Mouse (Mus musculus) hindbrain, embryonic 11.5 days (tissue): ENCODE results near the gene Atg4b. TPM values are rescaled to one million over a fixed set of nuclear protein-coding genes. Genes with fewer than 3 reads are reported as not detected.
A peak's percentile ranks its signal among the peaks of the same experiment; 100 is the strongest.
"Not testable (repeated sequence)": the region's sequence is repeated elsewhere in the genome, so short reads cannot be mapped to it uniquely, and the experiment has no call there.

ENCODE experiments used
- ATAC-seq: fragments of 200-750 bp; cut with Nextera tagmentation; 2 replicates; pipeline ENCODE4 v1.8.0; 2017; ENCODE audit warnings: mild to moderate bottlenecking, moderate TSS enrichment, moderate library complexity; ENCODE audit not compliant: low FRiP score
- DNase-seq: peaks from one replicate; pipeline ENCODE4 v3.0.0-alpha.2; 2015; ENCODE audit warnings: low spot score
- H3K27ac ChIP-seq: fragments of 300-500 bp; sonication (generic); 2 replicates; pipeline ENCODE4 v1.5.1; 2014; ENCODE audit warnings: mild to moderate bottlenecking, low read depth, low read length
- H3K27me3 ChIP-seq: fragments of 300-500 bp; sonication (generic); 2 replicates; pipeline ENCODE4 v1.6.1; 2014; ENCODE audit warnings: mild to moderate bottlenecking, low read length, moderate library complexity, mixed read lengths; ENCODE audit not compliant: control insufficient read depth, insufficient read depth
- H3K36me3 ChIP-seq: fragments of 300-500 bp; sonication (generic); 2 replicates; pipeline ENCODE4 v1.6.1; 2014; ENCODE audit warnings: mild to moderate bottlenecking, low read length, moderate library complexity, mixed read lengths; ENCODE audit not compliant: control insufficient read depth, insufficient read depth
- H3K4me1 ChIP-seq: fragments of 300-500 bp; sonication (generic); replicated peaks from 2 replicates; pipeline ENCODE4 v1.6.1; 2014; ENCODE audit warnings: low read length, mixed read lengths; ENCODE audit not compliant: control insufficient read depth, insufficient read depth
- H3K4me2 ChIP-seq: fragments of 300-500 bp; sonication (generic); replicated peaks from 2 replicates; pipeline ENCODE4 v1.6.1; 2014; ENCODE audit warnings: mild to moderate bottlenecking, low read depth, low read length
- H3K4me3 ChIP-seq: fragments of 300-500 bp; sonication (generic); 2 replicates; pipeline ENCODE4 v1.5.1; 2014; ENCODE audit warnings: low read depth, low read length
- H3K9ac ChIP-seq: fragments of 300-500 bp; sonication (generic); 2 replicates; pipeline ENCODE4 v1.6.1; 2014; ENCODE audit warnings: low read depth, low read length
- H3K9me3 ChIP-seq: fragments of 300-500 bp; sonication (generic); 2 replicates; pipeline ENCODE4 v1.6.1; 2016; ENCODE audit warnings: low read length; ENCODE audit not compliant: control insufficient read depth
- WGBS: fragments of 180-500 bp; shearing (Covaris S2); extraction: QIAGEN DNeasy Blood & Tissue Kit; methylation state at CpG from one replicate; pipeline ENCODE4 v1.1.7; 2014; 5-methylcytosine and 5-hydroxymethylcytosine counted together
- polyA plus RNA-seq: library from polyadenylated mRNA; unstranded; fragments of >200 nt; fragmentation: Nextera tagmentation; extraction: Ambion mirVana; gene quantifications from 2 replicates; pipeline ENCODE4 v1.2.1, GENCODE M21; 2014

Gene Atg4b
- polyA plus RNA-seq, 1 experiment from 2014 or later, result 101 TPM

DNA sequence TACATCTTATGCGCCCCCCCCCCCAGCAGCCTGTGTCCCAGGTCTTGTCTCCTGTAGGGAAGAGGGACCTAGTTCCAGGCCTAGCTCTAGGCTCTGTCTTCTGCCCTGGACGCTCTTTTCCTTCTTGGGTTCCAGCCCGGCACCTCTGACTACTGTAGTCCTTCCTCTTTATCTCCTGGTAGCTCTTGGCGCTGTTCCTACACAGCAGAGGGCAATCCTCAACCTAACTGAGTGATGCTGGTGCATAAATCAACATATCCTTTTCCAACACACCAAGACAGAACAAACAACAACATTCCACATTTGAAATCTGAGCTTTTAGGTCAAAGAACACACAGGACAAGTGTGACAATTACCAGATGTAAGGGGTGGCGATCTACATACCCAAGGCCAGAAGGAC, 5.1 kb upstream of the Atg4b start:
- no peaks in the 10 kb centered on the region for H3K36me3 ChIP-seq
- no peaks in the 10 kb centered on the region for H3K9me3 ChIP-seq
- ATAC-seq (no peak), DNase-seq (no peak)
- H3K27me3 ChIP-seq, result no peaks in the 10 kb centered on the region
- H3K9ac ChIP-seq, result no peak overlapping the region
- H3K4me3 ChIP-seq, result no peak overlapping the region
- no peak overlapping the region for H3K27ac ChIP-seq
- 79% methylated on average over 5 of the region's 5 CpGs for WGBS
- H3K4me2 ChIP-seq, result no peak overlapping the region
- H3K4me1 ChIP-seq, result no peaks in the 10 kb centered on the region

DNA sequence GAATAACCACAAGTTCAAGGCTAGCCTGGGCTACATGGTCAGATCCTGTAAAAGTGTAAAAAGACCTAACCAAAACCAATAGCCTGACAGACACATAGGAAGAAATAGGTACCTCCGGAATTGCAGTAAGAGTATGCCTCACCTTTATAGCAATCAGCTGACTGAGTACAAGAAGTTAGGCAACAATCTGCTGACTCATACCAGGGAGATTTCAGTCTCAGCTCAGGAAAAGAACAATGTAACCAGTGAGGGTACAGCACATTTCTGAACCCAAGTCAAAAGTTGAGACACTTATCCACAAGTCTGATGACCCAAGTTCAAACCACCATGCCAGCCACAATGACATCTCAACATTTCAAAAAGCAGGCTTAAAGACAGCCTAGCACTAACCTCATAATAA, 2.8 kb upstream of the Atg4b start:
- H3K4me3 ChIP-seq, result no peak overlapping the region
- ATAC-seq, result no peak
- no peaks in the 10 kb centered on the region for H3K36me3 ChIP-seq
- no peaks in the 10 kb centered on the region for H3K9me3 ChIP-seq
- no peak overlapping the region for H3K9ac ChIP-seq
- no peak overlapping the region for H3K4me2 ChIP-seq
- WGBS, result 97% methylated on average over 1 of the region's 1 CpGs
- DNase-seq, result no peak
- H3K4me1 ChIP-seq, result no peaks in the 10 kb centered on the region
- no peaks in the 10 kb centered on the region for H3K27me3 ChIP-seq
- H3K27ac ChIP-seq, result no peak overlapping the region

DNA sequence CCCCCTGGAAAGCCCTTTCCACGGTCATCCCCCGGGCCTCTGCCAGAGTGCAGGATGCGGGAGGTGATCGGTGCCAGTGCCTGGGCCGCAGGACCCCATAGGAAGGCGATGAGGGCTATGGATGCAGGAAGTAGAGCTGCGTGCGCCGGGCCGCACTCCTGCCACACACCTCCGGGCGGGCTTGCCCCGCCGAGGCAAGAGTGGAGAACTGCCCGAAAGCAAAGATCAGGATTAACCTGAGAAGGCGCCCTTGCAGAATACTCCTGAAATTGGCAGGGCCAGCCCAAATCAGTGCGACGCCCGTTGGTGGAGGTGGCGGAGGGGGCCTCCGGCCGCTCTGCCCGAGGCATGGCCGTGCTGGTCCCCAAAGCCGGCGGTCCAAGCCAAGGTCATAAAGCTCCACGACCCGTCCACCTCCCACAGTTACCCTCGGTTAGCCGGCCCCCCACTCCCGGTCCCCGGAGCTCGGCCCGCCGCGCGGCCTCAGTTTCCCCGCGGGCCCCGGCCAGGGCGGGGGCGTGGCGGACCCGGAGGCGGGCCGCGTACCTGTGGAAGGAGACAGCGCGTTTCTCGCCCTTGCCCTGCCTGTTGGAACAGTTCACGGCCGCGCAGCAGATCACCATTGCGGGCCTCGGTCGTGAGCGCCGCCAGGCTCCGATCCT, 2.7 kb downstream of the Atg4b start:
- H3K4me1 ChIP-seq, result no peaks in the 10 kb centered on the region; the same call in 1 of the 2 replicates
- H3K4me3 ChIP-seq, result peak overlapping the region; percentile 94
- no peaks in the 10 kb centered on the region for H3K9me3 ChIP-seq
- peak overlapping the region; percentile 87 for H3K9ac ChIP-seq
- H3K36me3 ChIP-seq, result no peaks in the 10 kb centered on the region
- no peaks in the 10 kb centered on the region for H3K27me3 ChIP-seq
- peak overlapping the region; percentile 88 for H3K4me2 ChIP-seq
- ATAC-seq (peak; percentile 64), DNase-seq (peak; percentile 65)
- WGBS, result under 1% methylated on average over 46 of the region's 59 CpGs
- H3K27ac ChIP-seq, result peak overlapping the region; percentile 90

DNA sequence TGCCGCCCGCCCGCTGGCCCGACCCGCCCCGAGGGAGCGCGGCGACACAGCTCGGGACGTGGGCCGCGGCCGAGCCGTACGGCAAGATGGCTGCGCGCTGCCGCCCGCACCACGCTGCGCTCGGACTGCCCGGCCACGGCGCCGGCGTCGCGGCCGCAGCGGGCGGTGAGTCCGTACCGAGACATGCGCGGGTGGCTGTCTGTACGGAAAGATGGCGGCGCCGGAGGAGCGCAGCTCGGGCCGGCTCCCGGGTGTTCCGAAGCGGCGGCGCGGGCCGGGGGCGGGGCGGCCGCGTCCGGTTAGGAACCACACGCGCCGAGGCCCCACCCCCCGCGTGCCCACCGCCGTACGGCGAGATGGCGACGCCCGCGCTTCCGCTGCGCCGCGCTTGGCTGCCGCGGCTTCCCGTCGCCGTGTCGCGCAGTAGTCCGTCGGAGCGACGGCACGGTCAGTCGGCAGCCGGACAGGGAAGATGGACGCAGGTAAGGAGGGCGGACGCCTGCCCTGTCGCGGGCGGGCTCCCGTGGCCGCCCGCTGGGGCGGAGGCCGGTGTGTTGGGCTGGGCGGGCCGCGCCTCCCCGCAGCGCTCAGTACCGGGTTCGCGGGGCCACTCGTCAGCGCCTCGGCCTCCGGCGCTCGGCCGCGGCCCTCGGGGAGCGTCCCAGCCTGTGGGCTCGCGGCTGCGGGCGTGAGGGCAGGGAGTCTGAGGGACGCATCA, 3.4 kb downstream of the Atg4b start, which contains the start of gene Thap4:
Thap4 (minus strand) TSS at position 292 of the 718 bp plus-strand sequence.
- Histone ChIP-seq H3K9ac (peak within 1 kb of the TSS; percentile 87), H3K27ac (peak within 1 kb of the TSS; percentile 90), H3K27me3 (no peaks in the 10 kb centered on the region), H3K4me2 (peak within 1 kb of the TSS; percentile 88), H3K9me3 (no peaks in the 10 kb centered on the region), H3K36me3 (no peaks in the 10 kb centered on the region), H3K4me3 (peak within 1 kb of the TSS; percentile 94), H3K4me1 (no peaks in the 10 kb centered on the region; the same call in 1 of the 2 replicates)
- DNase-seq (peak; percentile 90), ATAC-seq (peak; percentile 92)
- 0% methylated on average over 66 of the region's 121 CpGs for WGBS

DNA sequence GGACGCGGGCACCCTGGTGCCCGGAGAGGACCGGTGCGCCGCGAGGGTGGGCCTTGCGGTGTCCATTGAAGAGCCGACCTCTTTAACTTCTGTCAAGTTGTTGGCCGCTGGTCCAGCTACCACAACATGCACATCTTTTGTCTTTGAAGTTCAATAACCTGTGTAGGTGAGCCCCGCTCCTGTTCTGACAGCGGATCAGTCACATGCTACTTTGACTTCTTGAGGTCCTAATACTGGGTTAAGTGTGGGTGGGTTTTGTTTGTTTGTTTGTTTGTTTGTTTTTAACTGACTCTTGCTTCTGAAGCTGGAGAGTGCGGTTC, 4.0 kb downstream of the Atg4b start:
- Histone ChIP-seq H3K36me3 (no peaks in the 10 kb centered on the region), H3K4me3 (peak overlapping the region; percentile 94), H3K9ac (peak overlapping the region; percentile 87), H3K27me3 (no peaks in the 10 kb centered on the region), H3K27ac (peak overlapping the region; percentile 90), H3K4me2 (peak overlapping the region; percentile 47), H3K4me1 (no peaks in the 10 kb centered on the region; the same call in 1 of the 2 replicates), H3K9me3 (no peaks in the 10 kb centered on the region)
- under 1% methylated on average over 13 of the region's 13 CpGs for WGBS
- ATAC-seq (no peak), DNase-seq (no peak)

DNA sequence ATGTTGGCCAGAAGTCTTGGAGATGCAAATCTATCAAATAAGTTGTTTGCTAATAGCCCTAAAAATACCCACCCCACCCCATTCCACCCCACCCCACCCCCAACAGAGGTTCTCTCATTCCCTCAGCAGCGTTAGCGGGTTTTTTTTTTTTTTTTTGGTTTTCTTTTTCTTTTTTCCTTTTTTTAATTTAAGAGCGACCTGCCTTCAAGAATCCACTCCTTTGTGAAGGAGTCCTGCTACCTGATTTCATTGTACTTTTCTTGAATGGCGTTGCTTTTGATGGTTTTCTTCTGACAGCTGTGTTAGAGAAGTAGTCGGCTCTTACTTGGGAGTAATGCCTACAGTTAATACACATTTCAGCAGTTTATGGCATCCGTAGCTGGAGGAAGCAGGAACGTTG, 4.3 kb downstream of the Atg4b start:
- no peaks in the 10 kb centered on the region for H3K27me3 ChIP-seq
- H3K9me3 ChIP-seq, result no peaks in the 10 kb centered on the region
- ATAC-seq (no peak), DNase-seq (peak; percentile 13)
- H3K4me2 ChIP-seq, result peak overlapping the region; percentile 47
- no peaks in the 10 kb centered on the region for H3K36me3 ChIP-seq
- WGBS, result 40% methylated on average over 7 of the region's 7 CpGs
- H3K4me1 ChIP-seq, result no peaks in the 10 kb centered on the region; the same call in 1 of the 2 replicates
- H3K27ac ChIP-seq, result peak overlapping the region; percentile 90; the same call in 1 of the 2 replicates
- peak overlapping the region; percentile 87; the same call in 1 of the 2 replicates for H3K9ac ChIP-seq
- H3K4me3 ChIP-seq, result peak overlapping the region; percentile 94

DNA sequence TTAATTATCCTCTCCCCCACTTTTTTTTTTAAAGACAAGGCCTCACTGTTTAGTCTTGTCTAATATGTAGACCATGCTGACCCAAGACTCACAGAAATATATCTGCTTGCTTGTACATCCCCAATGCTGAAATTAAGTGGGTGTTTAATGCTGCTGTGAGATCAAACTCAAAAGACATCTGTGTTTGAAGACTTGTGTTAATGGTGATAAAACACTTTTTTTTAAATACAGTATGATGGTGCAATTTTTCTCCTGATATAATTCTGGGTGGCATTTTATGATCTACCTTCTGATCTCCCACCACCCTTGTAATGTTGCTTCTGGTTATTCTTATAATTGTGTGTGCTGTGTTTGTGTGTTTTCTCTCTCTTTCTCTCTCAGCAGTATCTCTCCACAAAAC, 4.9 kb downstream of the Atg4b start:
- no peaks in the 10 kb centered on the region; the same call in 1 of the 2 replicates for H3K4me1 ChIP-seq
- no peaks in the 10 kb centered on the region for H3K27me3 ChIP-seq
- no peak overlapping the region for H3K4me2 ChIP-seq
- DNase-seq, result no peak
- H3K27ac ChIP-seq, result no peak overlapping the region
- H3K9ac ChIP-seq, result no peak overlapping the region
- ATAC-seq, result no peak
- H3K9me3 ChIP-seq, result no peaks in the 10 kb centered on the region
- no peak overlapping the region for H3K4me3 ChIP-seq
- H3K36me3 ChIP-seq, result no peaks in the 10 kb centered on the region

DNA sequence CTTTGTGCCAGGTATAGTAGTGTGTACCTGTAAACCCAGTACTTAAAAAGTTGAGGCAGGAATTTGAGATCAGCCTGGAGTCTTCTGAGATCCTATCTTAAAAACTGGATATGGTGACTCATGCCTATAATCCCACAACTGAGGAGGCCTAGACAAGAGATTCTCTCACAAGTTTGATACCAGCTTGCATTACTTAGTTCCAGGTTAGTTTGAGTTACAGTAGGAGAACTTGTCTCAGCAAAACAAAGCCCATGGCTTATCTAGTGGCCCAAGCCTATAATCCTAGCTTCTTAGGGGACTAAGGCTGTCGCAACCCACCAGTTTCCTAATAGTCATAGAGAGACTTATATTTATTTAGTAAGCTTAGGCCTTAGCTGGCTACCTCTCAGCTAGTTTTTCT, 8.8 kb downstream of the Atg4b start:
- DNase-seq (no peak), ATAC-seq (no peak)
- no peaks in the 10 kb centered on the region for H3K9me3 ChIP-seq
- no peak overlapping the region for H3K4me3 ChIP-seq
- H3K36me3 ChIP-seq, result no peaks in the 10 kb centered on the region
- 93% methylated on average over 1 of the region's 1 CpGs for WGBS
- H3K9ac ChIP-seq, result no peak overlapping the region
- no peaks in the 10 kb centered on the region for H3K27me3 ChIP-seq
- H3K4me1 ChIP-seq, result no peaks in the 10 kb centered on the region; the same call in 1 of the 2 replicates
- no peak overlapping the region for H3K4me2 ChIP-seq
- H3K27ac ChIP-seq, result no peak overlapping the region

DNA sequence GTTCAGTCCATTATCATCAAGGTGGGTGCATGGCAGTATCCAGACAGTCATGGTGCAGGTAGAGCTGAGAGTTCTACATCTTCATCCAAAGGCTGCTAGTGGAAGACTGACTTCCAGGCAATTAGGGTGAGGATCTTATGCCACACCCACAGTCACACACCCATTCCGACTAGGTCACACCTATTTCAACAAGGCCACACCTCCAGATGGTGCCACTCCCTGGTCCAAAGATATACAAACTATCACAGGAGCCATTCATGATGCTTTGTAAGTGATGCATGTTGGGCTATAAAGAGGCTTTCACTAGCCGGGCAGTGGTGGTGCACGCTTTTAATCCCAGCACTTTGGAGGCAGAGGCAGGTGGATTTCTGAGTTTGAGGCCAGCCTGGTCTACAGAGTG, 12.2 kb downstream of the Atg4b start:
- WGBS, result 99% methylated on average over 3 of the region's 3 CpGs
- not testable (repeated sequence) for H3K4me2 ChIP-seq, DNase-seq, H3K9ac ChIP-seq, H3K9me3 ChIP-seq, H3K4me3 ChIP-seq, H3K27me3 ChIP-seq, H3K4me1 ChIP-seq, H3K27ac ChIP-seq, ATAC-seq, H3K36me3 ChIP-seq
